Mouse (Mus musculus): ENCODE results near the gene Brms1. TPM values are rescaled to one million over a fixed set of nuclear protein-coding genes. Genes with fewer than 3 reads are reported as not detected.
A peak's percentile ranks its signal among the peaks of the same experiment; 100 is the strongest.

Gene Brms1
- polyA plus RNA-seq, 3 experiments from 2014 or later, result 98.2 to 118 (median 109) TPM

DNA sequence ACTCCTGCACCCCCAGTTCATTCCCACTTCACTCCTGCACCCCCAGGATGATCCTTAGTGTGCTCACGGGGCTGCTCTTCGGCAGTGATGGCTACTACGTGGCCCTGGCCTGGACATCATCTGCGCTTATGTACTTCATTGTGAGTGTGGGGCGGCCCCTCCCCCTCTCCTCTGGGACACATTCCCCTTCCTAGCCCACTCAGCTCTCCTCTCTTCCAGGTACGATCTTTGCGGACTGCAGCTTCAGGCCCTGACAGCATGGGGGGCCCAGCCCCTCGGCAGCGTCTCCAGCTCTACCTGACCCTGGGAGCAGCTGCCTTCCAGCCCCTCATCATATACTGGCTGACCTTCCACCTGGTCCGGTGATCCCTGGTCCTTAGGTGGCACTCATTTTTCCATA is 50.9 kb downstream of the Brms1 start:
- ATAC-seq, result no peak

GRCm38 (mm10) chr19:5093481-5094242 is 52.5 kb downstream of the Brms1 start:
- no peak for ATAC-seq

DNA sequence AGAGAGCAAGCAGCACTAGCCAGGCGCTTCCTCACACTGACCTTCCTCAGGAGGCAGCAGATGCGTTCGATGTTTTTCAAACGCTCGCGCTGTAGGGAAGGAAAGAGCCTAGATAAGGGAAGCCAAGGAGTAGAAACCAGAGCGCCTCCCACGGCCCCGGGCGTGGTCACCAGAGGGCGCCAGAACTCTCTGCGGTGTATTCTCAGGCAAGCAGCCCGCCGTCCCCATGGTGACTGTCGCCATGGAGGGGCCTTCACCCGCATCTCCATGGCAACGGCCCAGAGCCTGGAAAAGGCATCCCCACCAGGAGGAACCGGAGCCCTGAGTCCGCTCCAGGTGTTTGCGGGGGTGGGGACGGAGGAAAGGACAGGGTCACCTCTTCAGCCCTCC is 53.1 kb downstream of the Brms1 start:
- peak; percentile 70 for ATAC-seq

DNA sequence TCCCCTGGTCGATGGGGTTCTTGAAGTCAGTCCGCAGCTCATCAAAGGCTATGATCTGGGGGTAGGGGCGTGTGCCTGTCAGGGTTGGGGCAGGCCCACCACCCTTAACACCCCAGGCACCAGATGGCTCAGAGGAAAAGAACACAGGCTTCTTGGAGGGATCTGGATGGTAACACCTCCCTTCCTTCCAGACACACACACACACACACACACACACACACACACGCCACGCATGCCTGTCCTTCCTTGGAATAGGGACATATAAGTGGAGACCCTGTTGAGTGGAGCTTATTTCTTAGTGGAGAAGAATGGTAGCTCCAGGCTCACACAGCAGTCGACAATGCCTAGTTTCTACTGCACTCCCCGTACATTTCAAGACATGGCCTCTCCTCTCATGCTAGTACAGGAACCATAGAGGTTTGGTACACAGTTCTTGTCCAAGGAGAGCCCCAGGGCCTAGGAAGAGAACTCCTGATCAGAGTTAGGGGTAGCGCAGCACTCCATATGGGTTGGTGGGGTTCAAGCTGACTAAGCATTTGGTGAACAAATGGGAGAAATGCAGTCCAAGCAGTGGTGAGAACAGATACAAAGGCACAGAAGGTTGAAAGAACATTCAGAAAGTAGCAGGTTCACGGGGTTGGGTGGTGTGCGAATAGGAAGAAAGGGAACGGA is 53.7 kb downstream of the Brms1 start:
- no peak for ATAC-seq

- no peak for ATAC-seq
Observed at GRCm38 (mm10) chr19:5095887-5096474, 54.8 kb downstream of the Brms1 start.

GRCm38 (mm10) chr19:5097521-5098362 is 56.6 kb downstream of the Brms1 start:
- ATAC-seq, result no peak

DNA sequence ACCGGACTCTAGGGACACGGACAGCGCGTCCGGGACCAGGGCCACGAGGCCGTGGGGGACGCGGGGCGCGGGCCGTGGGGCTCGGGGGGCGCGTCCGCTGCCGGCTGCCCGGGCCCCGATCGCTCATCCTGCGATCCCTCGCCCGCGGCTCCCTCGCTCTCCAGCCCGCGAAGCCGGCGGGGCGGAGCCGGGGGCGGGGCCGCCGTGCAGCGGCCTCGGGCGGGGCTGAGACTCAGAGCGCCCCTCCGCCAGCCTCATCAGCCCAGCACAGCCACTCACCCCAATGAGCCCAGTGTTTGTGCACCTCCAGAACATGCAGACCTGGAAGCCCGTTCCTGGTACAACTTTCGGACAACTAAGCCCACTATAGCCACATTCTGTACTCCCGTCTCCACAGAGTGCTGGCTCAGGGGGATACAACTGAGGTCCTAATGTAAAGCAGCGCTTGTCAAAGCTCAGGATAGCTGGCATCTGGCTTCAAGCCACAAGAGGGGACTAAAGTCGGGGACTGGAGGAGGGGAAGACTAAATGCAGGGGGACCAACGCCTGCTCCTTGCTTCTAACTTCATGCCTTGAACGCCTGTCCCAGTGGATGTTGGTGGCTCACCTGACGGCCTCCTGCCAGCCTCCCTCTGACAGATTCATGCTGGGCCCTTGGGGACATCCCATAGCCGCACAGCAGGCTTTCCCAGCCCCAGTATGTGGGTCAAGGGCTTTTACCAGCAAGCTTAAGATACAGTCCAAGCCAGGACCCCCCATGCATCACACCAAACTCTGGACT is 57.4 kb downstream of the Brms1 start, which contains the start of gene Cnih2:
Cnih2 (minus strand) TSS at position 159 of the 781 bp plus-strand sequence.
- ATAC-seq, result no peak

Other genes starting within 250 kb of the Brms1 start
- 10 to 100 TPM; 30.3 to 45.0 (median 35.3) TPM for gene Rbm4, start 247.5 kb upstream of the Brms1 start, polyA plus RNA-seq (2017; shearing (Covaris generic))
- gene Gm21992, start 229.7 kb upstream of the Brms1 start, polyA plus RNA-seq (2017; shearing (Covaris generic)), result 10 to 100 TPM; 32.0 to 43.4 (median 35.6) TPM
- 10 to 100 TPM; 18.8 to 43.7 (median 19.1) TPM for gene Rbm14, start 229.7 kb upstream of the Brms1 start, polyA plus RNA-seq (2017; shearing (Covaris generic))
- gene Ccs, start 202.0 kb upstream of the Brms1 start, polyA plus RNA-seq (2017; shearing (Covaris generic)), result 10 to 100 TPM; 47.2 to 94.6 (median 80.5) TPM
- not detected for gene Ccdc87, start 202.0 kb upstream of the Brms1 start, polyA plus RNA-seq (2017; shearing (Covaris generic))
- gene Ctsf, start 186.2 kb upstream of the Brms1 start, polyA plus RNA-seq (2017; shearing (Covaris generic)), result 1 to 10 TPM in 2 of 3 experiments, not detected in 1; 2.2 to 5.0 TPM
- gene Actn3, start 163.4 kb upstream of the Brms1 start, polyA plus RNA-seq (2017; shearing (Covaris generic)), result under 1 TPM in 1 of 3 experiments, not detected in 2; 0.36 TPM
- 1 to 10 TPM; 5.1 to 6.7 (median 6.7) TPM for gene Zdhhc24, start 162.7 kb upstream of the Brms1 start, polyA plus RNA-seq (2017; shearing (Covaris generic))
- 1 to 10 TPM in 1 of 3 experiments, under 1 TPM in 1, not detected in 1; 0.41 to 1.0 TPM for gene Bbs1, start 134.7 kb upstream of the Brms1 start, polyA plus RNA-seq (2017; shearing (Covaris generic))
- gene Dpp3, start 113.1 kb upstream of the Brms1 start, polyA plus RNA-seq (2017; shearing (Covaris generic)), result 10 to 100 TPM; 45.9 to 56.8 (median 47.7) TPM
- gene Peli3, start 98.2 kb upstream of the Brms1 start, polyA plus RNA-seq (2017; shearing (Covaris generic)), result under 1 TPM in 1 of 3 experiments, not detected in 2; 0.39 TPM
- gene Mrpl11, start 79.2 kb upstream of the Brms1 start, polyA plus RNA-seq (2017; shearing (Covaris generic)), result 10 to 100 TPM; 76.1 to 89.6 (median 87.7) TPM
- gene Npas4, start 51.0 kb upstream of the Brms1 start, polyA plus RNA-seq (2017; shearing (Covaris generic)), result 1 to 10 TPM in 2 of 3 experiments, under 1 TPM in 1; 0.60 to 1.9 (median 1.4) TPM
- gene Slc29a2, start 17.5 kb upstream of the Brms1 start, polyA plus RNA-seq (2017; shearing (Covaris generic)), result 1 to 10 TPM in 2 of 3 experiments, under 1 TPM in 1; 0.20 to 2.4 (median 1.7) TPM
- gene B4gat1, start 2.5 kb upstream of the Brms1 start, polyA plus RNA-seq (2017; shearing (Covaris generic)), result 10 to 100 TPM; 10.3 to 12.5 (median 10.4) TPM
- gene AC124502.3, start 2.5 kb upstream of the Brms1 start, polyA plus RNA-seq (2017; shearing (Covaris generic)), result under 1 TPM; 0.41 to 0.81 (median 0.44) TPM
- under 1 TPM in 1 of 3 experiments, not detected in 2; 0.19 TPM for gene Rin1, start 9.1 kb downstream of the Brms1 start, polyA plus RNA-seq (2017; shearing (Covaris generic))
- gene Cd248, start 26.7 kb downstream of the Brms1 start, polyA plus RNA-seq (2017; shearing (Covaris generic)), result not detected
- not detected for gene Tmem151a, start 44.2 kb downstream of the Brms1 start, polyA plus RNA-seq (2017; shearing (Covaris generic))
- gene Yif1a, start 47.2 kb downstream of the Brms1 start, polyA plus RNA-seq (2017; shearing (Covaris generic)), result 10 to 100 TPM; 45.7 to 65.4 (median 46.2) TPM
- gene Cnih2, start 57.2 kb downstream of the Brms1 start, polyA plus RNA-seq (2017; shearing (Covaris generic)), result under 1 TPM in 2 of 3 experiments, not detected in 1; 0.50 to 0.59 TPM
- 100 to 1,000 TPM in 2 of 3 experiments, 10 to 100 TPM in 1; 83.1 to 152 (median 102) TPM for gene Rab1b, start 65.7 kb downstream of the Brms1 start, polyA plus RNA-seq (2017; shearing (Covaris generic))
- gene Klc2, start 77.2 kb downstream of the Brms1 start, polyA plus RNA-seq (2017; shearing (Covaris generic)), result 1 to 10 TPM; 4.4 to 5.0 (median 4.7) TPM
- 10 to 100 TPM; 11.8 to 19.8 (median 19.2) TPM for gene Pacs1, start 231.8 kb downstream of the Brms1 start, polyA plus RNA-seq (2017; shearing (Covaris generic))